Mouse (Mus musculus) MEL-GATA-1-ER (cell line): ENCODE measurements at regions not wholly inside any gene's neighbourhood (a gene's known extent, or its start where the extent isn't known, plus 50 kb on each side); places are given as distances from the start of the nearest gene placed in this dataset.

ENCODE experiments used
- DNase-seq: peaks from one replicate; pipeline ENCODE4 v3.0.0-alpha.2; 2012; ENCODE audit warnings: low read depth; ENCODE audit errors: extremely low read depth

DNA sequence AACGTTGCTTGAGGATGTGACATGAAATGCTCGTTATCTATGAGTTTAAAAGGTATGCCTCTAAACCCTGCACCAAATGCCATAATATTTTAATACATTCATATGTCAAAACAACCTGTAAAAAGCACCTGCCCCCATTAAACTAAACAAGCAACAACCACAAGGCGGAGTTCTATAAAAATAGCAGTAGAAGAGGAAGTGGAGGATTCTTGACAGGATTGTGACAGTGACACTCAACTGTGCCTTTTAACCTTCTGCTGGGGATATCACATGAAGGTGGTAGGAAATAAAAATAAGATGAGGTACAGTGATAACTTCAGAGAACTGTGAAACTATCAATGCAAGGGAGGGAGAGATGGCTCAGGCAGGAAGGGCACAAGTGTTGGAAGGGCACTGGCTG is 58.6 kb upstream of the Dbx2 start:
- peak; percentile 27 for DNase-seq

DNA sequence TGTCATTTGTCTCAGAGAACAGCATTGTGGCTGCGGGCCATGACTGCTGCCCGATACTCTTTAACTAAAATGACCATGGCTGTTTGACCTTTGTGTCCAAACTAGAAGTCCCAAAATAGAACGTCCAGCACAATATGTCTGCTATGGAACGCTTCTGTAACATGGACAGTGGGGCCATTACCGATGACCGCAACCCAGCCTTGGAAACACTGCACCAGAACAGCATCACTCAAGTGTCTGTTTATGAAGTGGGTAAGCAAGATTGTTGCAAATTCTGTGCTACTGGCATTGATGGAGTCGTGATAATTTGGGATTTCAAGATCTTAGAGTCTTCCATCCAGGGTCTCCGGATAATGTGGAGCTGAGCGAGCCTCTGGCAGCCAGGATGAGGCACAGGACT is 60.2 kb upstream of the Dbx2 start:
- no peak for DNase-seq

DNA sequence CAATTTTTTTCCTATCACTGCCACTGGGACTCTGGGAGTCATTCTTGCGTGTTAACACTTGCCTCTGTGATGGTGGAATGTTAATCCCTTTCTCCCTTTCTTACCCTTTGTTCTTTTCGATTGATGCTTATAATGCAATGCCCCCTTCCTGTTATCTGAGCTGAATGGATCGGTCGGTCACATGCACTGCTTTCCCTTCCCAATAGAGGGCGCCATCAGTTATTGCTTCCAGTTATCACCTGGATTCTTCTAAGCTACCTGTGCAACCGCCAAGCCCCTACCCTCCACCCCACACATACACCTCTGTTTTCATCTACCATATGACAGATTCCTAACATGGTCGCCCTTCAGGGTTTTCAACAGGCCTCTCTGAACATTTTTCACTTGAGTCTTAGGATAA is 66.9 kb upstream of the Ano6 start:
- DNase-seq: no peak

DNA sequence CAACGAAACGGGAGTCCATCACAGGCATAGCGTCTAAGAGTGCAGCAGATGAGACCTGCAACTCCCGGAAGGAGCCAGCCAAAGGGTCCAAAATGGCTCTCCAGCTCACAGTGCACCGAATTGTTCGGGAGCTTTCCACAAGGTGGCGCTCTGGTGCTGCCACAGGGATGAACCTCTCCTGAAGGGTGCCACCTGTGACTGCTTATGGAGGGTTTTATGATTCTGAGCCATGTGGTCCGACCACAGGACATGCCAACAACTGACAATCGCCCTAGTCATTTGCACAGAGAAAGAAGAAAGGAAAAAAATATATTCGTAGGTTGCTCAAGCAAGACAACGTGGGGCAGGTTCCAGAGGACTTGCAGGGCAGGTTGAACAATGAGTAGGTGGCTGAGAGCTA is 64.8 kb upstream of the Ano6 start:
- peak; percentile 81 for DNase-seq

DNA sequence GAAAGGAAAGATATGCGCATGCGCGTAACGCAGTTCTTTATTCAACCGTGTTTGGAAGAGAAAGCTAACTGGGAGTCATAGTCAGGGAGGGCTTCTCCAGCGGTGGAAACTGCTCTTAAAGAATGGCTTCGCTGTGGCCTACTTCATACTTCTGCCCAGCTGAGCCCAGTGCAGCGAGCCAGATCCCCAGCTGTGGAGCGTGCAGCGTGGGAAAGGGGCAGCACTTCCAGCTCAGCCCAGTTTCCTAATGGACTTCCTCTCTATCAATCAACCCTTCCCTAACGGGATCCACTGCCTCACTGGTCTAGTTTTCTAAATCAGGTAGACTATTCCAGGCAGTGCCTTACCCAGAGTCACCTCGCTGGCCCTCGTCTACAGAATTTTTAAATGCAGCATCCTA is 64.1 kb upstream of the Ano6 start:
- DNase-seq: no peak

DNA sequence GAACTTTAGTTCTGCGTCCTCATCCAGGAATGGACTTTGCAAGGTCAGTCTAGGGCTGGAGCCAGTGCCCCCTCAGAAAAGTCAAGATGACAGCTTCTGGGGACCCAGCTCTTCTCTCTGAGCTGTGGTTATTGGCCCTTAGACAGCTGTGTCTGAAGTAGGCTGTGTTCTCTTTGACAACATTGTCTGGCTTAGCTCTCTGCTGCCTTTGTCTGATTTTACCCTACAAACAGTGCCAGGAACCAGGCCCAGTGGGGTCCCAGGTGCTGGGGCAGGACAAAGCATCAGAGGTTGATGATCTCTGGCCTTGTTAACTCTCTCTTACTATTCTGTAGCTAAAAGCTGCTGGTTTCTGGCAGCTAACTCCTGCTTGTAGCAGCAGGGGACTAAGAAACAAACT is 54.9 kb upstream of the Ano6 start:
- no peak for DNase-seq
